Mouse (Mus musculus): ENCODE measurements around the gene Itgb7. TPM values are rescaled to one million over a fixed set of nuclear protein-coding genes. Genes with fewer than 3 reads are reported as not detected.

The Itgb7 gene
- 2.8 and 2.9 TPM in 2 replicates for polyA plus RNA-seq (2012; rRNA removed)

DNA sequence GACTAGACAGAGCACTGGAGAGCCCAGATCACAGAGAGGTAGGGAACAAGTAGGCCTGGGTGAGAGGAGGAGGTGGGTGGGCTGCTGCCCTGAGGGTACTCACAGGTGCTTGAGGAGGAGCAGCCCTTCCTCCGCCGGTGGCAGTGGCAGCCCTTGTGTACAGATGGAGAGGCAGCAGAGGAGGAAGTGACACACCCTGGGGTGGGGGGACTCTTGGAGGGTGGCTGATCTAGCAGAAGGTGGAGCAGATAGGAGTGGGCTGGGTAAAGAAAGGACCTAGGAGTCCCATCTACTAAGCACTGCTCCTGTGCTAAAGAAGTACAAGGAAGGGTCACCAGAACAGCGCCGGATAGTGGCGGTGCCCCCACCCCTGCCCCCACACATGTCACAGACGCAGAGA, at the start of gene Itgb7:
Itgb7 (minus strand) TSS at position 197 of the 400 bp plus-strand sequence.

GRCm38 (mm10) chr15:102279092-102279782, 47.5 kb upstream of the Itgb7 start, which contains the start of gene Mfsd5:
Gene Mfsd5 (plus strand): TSS chr15:102279454.

DNA sequence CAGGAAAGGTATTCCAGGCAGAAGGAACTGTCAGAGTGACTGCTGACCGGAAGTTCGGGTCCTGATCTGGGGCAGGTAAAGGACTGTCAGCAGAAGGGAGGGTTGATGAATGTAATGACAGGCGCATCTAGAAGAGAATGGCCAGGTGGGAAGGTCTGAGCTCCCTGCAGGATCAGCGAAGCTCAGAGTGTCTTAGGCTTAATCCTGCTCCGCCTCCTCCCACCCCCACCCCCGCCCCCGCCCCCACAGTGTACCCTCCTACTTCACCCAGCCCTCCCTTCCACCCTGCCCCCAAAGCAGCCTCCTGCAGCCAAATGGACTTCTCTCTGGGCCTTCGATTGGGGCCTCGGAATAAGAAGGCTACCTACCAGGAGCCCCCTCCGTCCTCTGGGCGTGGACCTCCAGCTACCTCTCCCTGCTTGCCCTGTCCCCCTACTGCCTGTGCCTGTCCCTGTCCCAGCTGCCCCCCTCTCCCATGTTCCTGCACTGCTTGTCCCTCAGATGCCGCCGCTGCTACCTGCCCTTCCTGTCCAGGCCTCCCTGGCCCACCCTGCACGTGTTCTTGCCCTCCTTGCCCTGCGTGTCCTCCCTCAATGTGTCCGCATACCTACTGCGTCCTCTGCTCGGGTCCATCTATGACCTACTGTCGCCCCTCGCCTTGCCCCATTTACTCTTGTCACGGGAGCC, 38.7 kb upstream of the Itgb7 start, which contains the start of gene Gm9918:
Gm9918 (plus strand) TSS at position 290 of the 687 bp plus-strand sequence.

DNA sequence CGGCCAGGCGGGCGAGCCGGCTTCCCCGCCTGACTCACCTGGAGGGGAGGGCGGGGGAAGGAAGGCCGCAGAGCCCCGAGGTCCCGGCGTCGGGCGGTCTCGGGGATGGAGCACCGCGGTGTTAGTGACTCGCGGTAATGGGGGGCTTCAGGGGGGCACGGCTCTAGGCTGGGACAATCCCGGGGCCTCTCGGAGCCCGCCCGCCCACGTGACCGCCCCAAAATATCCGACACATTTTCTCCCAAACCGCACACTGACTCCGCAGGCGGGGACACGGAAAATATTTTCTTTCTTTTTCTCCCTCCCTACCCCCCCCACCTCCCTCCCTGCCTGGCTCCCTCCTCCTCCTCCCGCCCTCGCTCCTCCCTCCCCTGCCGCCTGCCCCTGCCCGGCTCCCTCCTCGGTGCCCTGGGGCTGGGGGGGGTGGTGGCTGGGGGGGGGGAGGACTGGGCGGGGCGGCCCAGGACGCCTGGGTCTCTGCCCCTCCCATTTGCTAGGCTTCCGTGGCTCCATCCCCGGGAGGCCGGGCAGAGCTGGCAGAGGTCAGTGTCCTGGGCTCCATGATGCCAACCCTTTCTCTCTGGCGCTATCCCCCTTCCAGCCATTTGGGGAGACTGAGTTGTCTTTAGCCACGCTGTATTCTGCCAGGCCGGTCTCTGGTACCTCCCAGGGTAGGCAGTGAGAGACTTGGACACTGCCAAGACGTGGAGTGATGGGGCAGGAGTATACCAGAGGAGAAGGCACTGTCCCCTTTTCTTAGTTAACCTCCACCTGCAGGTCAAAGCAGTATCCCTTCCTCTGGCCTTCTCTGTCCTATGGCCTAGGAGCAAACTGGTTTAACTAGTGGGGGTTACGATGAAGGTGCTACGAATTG, 25.7 kb upstream of the Itgb7 start, which contains the start of gene Rarg:
Rarg (minus strand) TSS at position 316 of the 874 bp plus-strand sequence.

GRCm38 (mm10) chr15:102204674-102205505, 26.9 kb downstream of the Itgb7 start, which contains the start of gene Csad:
Gene Csad (minus strand): TSS chr15:102204724.

GRCm38 (mm10) chr15:102202971-102203834, 28.5 kb downstream of the Itgb7 start, which contains the start of gene Zfp740:
Gene Zfp740 (plus strand): TSS chr15:102203249.

Other genes with a start within 250 kb of the Itgb7 start
- 70.7 and 89.5 TPM in 2 replicates for gene Krt8, start 227.5 kb downstream of the Itgb7 start, polyA plus RNA-seq (2012; rRNA removed)
- 69.9 and 86.6 TPM in 2 replicates for gene Krt18, start 203.8 kb downstream of the Itgb7 start, polyA plus RNA-seq (2012; rRNA removed)
- gene Eif4b, start 158.2 kb downstream of the Itgb7 start, polyA plus RNA-seq (2012; rRNA removed), result 57.2 and 64.5 TPM in 2 replicates
- gene Tns2, start 131.5 kb downstream of the Itgb7 start, polyA plus RNA-seq (2012; rRNA removed), result 9.6 and 10.3 TPM in 2 replicates
- gene Spryd3, start 95.7 kb downstream of the Itgb7 start, polyA plus RNA-seq (2012; rRNA removed), result 14.1 and 15.2 TPM in 2 replicates
- gene Igfbp6, start 87.6 kb downstream of the Itgb7 start, polyA plus RNA-seq (2012; rRNA removed), result 2.3 and 2.6 TPM in 2 replicates
- gene Soat2, start 81.4 kb downstream of the Itgb7 start, polyA plus RNA-seq (2012; rRNA removed), result 26.4 and 26.5 TPM in 2 replicates
- gene Zfp740, start 28.7 kb downstream of the Itgb7 start, polyA plus RNA-seq (2012; rRNA removed), result 17.1 and 18.6 TPM in 2 replicates
- gene Csad, start 27.2 kb downstream of the Itgb7 start, polyA plus RNA-seq (2012; rRNA removed), result 137 and 161 TPM in 2 replicates
- 3.1 and 3.6 TPM in 2 replicates for gene Rarg, start 25.6 kb upstream of the Itgb7 start, polyA plus RNA-seq (2012; rRNA removed)
- gene Gm9918, start 38.6 kb upstream of the Itgb7 start, polyA plus RNA-seq (2012; rRNA removed), result 0.01 and 0.02 TPM in 2 replicates
- 14.0 and 14.1 TPM in 2 replicates for gene Mfsd5, start 47.5 kb upstream of the Itgb7 start, polyA plus RNA-seq (2012; rRNA removed)
- 8.2 and 8.8 TPM in 2 replicates for gene Espl1, start 64.3 kb upstream of the Itgb7 start, polyA plus RNA-seq (2012; rRNA removed)
- gene Pfdn5, start 94.2 kb upstream of the Itgb7 start, polyA plus RNA-seq (2012; rRNA removed), result 87.7 and 89.5 TPM in 2 replicates
- 25.2 and 28.0 TPM in 2 replicates for gene Myg1, start 99.8 kb upstream of the Itgb7 start, polyA plus RNA-seq (2012; rRNA removed)
- gene Aaas, start 118.8 kb upstream of the Itgb7 start, polyA plus RNA-seq (2012; rRNA removed), result 18.3 and 19.1 TPM in 2 replicates
- 0.01 TPM in 2 replicates for gene Sp7, start 135.2 kb upstream of the Itgb7 start, polyA plus RNA-seq (2012; rRNA removed)
- gene Sp1, start 174.2 kb upstream of the Itgb7 start, polyA plus RNA-seq (2012; rRNA removed), result 8.2 and 8.8 TPM in 2 replicates
- 0.02 and 0.06 TPM in 2 replicates for gene Amhr2, start 213.4 kb upstream of the Itgb7 start, polyA plus RNA-seq (2012; rRNA removed)
- 81.6 and 90.5 TPM in 2 replicates for gene Prr13, start 227.1 kb upstream of the Itgb7 start, polyA plus RNA-seq (2012; rRNA removed)
- 168 and 201 TPM in 2 replicates for gene Pcbp2, start 238.6 kb upstream of the Itgb7 start, polyA plus RNA-seq (2012; rRNA removed)

Measured in liver, embryonic 18 days (tissue).